Mouse (Mus musculus): ENCODE measurements at regions not wholly inside any gene's neighbourhood (a gene's known extent, or its start where the extent isn't known, plus 50 kb on each side); places are given as distances from the start of the nearest gene placed in this dataset.

GRCm38 (mm10) chr16:76498233-76498632 is 124.6 kb upstream of the Nrip1 start:
- H3K4me3 ChIP-seq (replicated peaks; ENCODE audit: low read depth, low read length) = no peak overlapping the region
- DNase-seq (ENCODE audit: low spot score) (no peak), ATAC-seq (replicated peaks; ENCODE audit: low FRiP score, low read depth) (no peak)
- H3K36me3 ChIP-seq (ENCODE audit: insufficient read depth, low read length) = no peaks in the 10 kb centered on the region
- 68% methylated on average over 2 of the region's 2 CpGs for WGBS
- no peaks in the 10 kb centered on the region for H3K4me1 ChIP-seq (replicated peaks; ENCODE audit: insufficient read depth, low read length)
- no peaks in the 10 kb centered on the region for H3K27me3 ChIP-seq (ENCODE audit: insufficient read depth, low read length)
- H3K9ac ChIP-seq (ENCODE audit: low read depth, low read length) = no peak overlapping the region
- no peak overlapping the region for H3K27ac ChIP-seq
- H3K9me3 ChIP-seq (replicated peaks; ENCODE audit: low read length) = no peaks in the 10 kb centered on the region
- no peak for TF ChIP-seq CTCF (IDR thresholded peaks at IDR 0.05; ENCODE audit: low read depth)
- H3K4me2 ChIP-seq (ENCODE audit: low read length) = no peak overlapping the region

DNA sequence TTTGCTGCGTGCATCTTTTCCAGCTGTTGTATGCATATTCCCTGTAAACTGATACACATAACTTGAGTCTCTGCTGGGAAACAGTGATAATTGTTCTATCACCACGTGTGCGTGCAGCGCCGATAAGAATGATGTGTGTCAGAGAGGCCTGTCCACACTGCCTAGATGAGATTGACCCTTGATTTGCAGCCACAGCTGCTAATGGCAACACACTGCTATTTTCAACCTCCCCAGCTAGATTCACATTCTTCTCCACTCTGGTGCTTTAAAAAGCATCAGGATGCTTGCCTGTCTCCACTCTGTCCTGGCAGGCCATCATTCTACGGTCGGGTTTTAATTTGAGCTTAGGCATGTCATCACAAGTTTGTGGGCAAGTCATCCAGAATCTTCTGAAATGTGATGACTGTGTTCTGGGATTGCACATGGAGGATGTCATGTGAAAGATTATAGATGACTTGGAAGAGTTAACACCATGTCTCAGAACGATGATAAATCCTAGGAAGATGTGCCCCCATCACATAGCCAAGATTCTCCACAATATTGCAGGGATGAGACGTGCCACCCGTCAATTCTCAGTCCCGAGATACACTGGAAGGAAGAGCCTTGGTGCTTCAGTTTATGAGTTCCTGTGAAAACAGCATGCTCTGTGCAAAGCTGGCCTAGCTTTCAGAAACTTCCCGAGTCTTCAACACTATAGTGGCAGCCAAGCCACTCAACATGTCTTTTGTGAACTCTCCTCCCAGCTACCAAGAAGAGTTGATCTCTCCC is 123.6 kb upstream of the Nrip1 start:
- no peaks in the 10 kb centered on the region for H3K36me3 ChIP-seq (ENCODE audit: insufficient read depth, low read length)
- H3K27ac ChIP-seq = no peak overlapping the region
- no peak for TF ChIP-seq CTCF (IDR thresholded peaks at IDR 0.05; ENCODE audit: low read depth)
- H3K4me2 ChIP-seq (ENCODE audit: low read length) = no peak overlapping the region
- no peaks in the 10 kb centered on the region for H3K9me3 ChIP-seq (replicated peaks; ENCODE audit: low read length)
- ATAC-seq (replicated peaks; ENCODE audit: low FRiP score, low read depth) (no peak), DNase-seq (ENCODE audit: low spot score) (no peak)
- no peaks in the 10 kb centered on the region for H3K4me1 ChIP-seq (replicated peaks; ENCODE audit: insufficient read depth, low read length)
- 90% methylated on average over 12 of the region's 12 CpGs for WGBS
- no peak overlapping the region for H3K4me3 ChIP-seq (replicated peaks; ENCODE audit: low read depth, low read length)
- H3K9ac ChIP-seq (ENCODE audit: low read depth, low read length) = no peak overlapping the region
- H3K27me3 ChIP-seq (ENCODE audit: insufficient read depth, low read length) = no peaks in the 10 kb centered on the region

- Histone ChIP-seq H3K36me3 (ENCODE audit: insufficient read depth, low read length) (no peaks in the 10 kb centered on the region), H3K9ac (ENCODE audit: low read depth, low read length) (no peak overlapping the region), H3K4me2 (ENCODE audit: low read length) (no peak overlapping the region), H3K27me3 (ENCODE audit: insufficient read depth, low read length) (no peaks in the 10 kb centered on the region), H3K9me3 (replicated peaks; ENCODE audit: low read length) (no peaks in the 10 kb centered on the region), H3K4me1 (replicated peaks; ENCODE audit: insufficient read depth, low read length) (no peaks in the 10 kb centered on the region), H3K4me3 (replicated peaks; ENCODE audit: low read depth, low read length) (no peak overlapping the region), H3K27ac (no peak overlapping the region)
- no peak for TF ChIP-seq CTCF (IDR thresholded peaks at IDR 0.05; ENCODE audit: low read depth)
- ATAC-seq (replicated peaks; ENCODE audit: low FRiP score, low read depth) (no peak), DNase-seq (ENCODE audit: low spot score) (no peak)
- WGBS = 86% methylated on average over 5 of the region's 5 CpGs
Measured at GRCm38 (mm10) chr16:76483419-76483818, 109.8 kb upstream of the Nrip1 start.

GRCm38 (mm10) chr16:76481966-76482365 is 108.3 kb upstream of the Nrip1 start:
- TF ChIP-seq CTCF (IDR thresholded peaks at IDR 0.05; ENCODE audit: low read depth) = no peak
- no peaks in the 10 kb centered on the region for H3K9me3 ChIP-seq (replicated peaks; ENCODE audit: low read length)
- H3K4me3 ChIP-seq (replicated peaks; ENCODE audit: low read depth, low read length) = no peak overlapping the region
- no peaks in the 10 kb centered on the region for H3K4me1 ChIP-seq (replicated peaks; ENCODE audit: insufficient read depth, low read length)
- H3K27ac ChIP-seq = no peak overlapping the region
- no peaks in the 10 kb centered on the region for H3K36me3 ChIP-seq (ENCODE audit: insufficient read depth, low read length)
- no peak overlapping the region for H3K9ac ChIP-seq (ENCODE audit: low read depth, low read length)
- WGBS = 81% methylated on average over 4 of the region's 4 CpGs
- ATAC-seq (replicated peaks; ENCODE audit: low FRiP score, low read depth) (no peak), DNase-seq (ENCODE audit: low spot score) (no peak)
- H3K27me3 ChIP-seq (ENCODE audit: insufficient read depth, low read length) = no peaks in the 10 kb centered on the region
- H3K4me2 ChIP-seq (ENCODE audit: low read length) = no peak overlapping the region

DNA sequence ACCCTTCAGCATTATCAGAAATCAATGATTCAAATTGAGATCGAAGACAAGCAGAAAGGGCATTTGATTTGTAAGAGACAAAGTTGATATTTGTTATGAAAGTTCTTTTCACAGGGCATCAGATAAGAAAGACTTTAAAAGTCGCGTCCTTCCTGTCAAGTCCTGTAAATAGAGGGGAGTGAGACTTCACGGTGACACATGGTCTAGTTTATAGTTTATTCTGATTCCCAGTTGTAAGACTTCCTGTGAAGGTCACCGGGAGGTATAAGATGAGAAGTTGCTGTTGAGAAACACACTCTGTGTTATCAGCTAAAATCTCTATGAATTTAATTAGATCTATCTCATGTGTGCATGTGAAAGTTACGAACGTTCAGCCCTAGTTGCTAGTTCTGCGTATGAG is 103.8 kb upstream of the Nrip1 start:
- Histone ChIP-seq H3K9me3 (replicated peaks; ENCODE audit: low read length) (no peaks in the 10 kb centered on the region), H3K9ac (ENCODE audit: low read depth, low read length) (no peak overlapping the region), H3K27ac (no peak overlapping the region), H3K36me3 (ENCODE audit: insufficient read depth, low read length) (no peaks in the 10 kb centered on the region), H3K4me2 (ENCODE audit: low read length) (no peak overlapping the region), H3K4me3 (replicated peaks; ENCODE audit: low read depth, low read length) (no peak overlapping the region), H3K4me1 (replicated peaks; ENCODE audit: insufficient read depth, low read length) (no peaks in the 10 kb centered on the region), H3K27me3 (ENCODE audit: insufficient read depth, low read length) (no peaks in the 10 kb centered on the region)
- no peak for TF ChIP-seq CTCF (IDR thresholded peaks at IDR 0.05; ENCODE audit: low read depth)
- ATAC-seq (replicated peaks; ENCODE audit: low FRiP score, low read depth) (no peak), DNase-seq (ENCODE audit: low spot score) (no peak)
- WGBS = 52% methylated on average over 8 of the region's 8 CpGs

DNA sequence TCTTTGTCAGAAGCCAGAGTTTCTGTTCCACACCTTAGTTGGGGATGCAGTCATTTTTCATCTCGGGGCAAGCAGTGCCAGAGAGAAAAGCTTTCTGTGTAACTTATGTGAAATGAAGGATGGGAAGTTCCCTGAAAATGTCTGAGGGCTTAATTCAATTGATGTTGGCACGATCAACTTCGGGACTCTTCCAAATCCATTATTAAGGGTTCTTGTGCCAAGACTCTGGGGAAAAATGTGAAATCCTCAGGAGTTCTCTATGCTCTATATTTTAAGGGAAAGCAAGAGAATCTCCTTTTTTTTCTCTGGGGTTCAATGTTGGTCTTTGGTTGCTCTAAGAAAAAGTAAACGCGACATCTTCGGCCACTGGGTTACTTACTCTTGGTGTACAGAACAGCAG is 100.9 kb upstream of the Nrip1 start:
- Histone ChIP-seq H3K9ac (ENCODE audit: low read depth, low read length) (no peak overlapping the region), H3K4me1 (replicated peaks; ENCODE audit: insufficient read depth, low read length) (no peaks in the 10 kb centered on the region), H3K4me2 (ENCODE audit: low read length) (no peak overlapping the region), H3K27ac (no peak overlapping the region), H3K27me3 (ENCODE audit: insufficient read depth, low read length) (no peaks in the 10 kb centered on the region), H3K36me3 (ENCODE audit: insufficient read depth, low read length) (no peaks in the 10 kb centered on the region), H3K4me3 (replicated peaks; ENCODE audit: low read depth, low read length) (no peak overlapping the region), H3K9me3 (replicated peaks; ENCODE audit: low read length) (no peaks in the 10 kb centered on the region)
- 90% methylated on average over 6 of the region's 6 CpGs for WGBS
- no peak for ATAC-seq (replicated peaks; ENCODE audit: low FRiP score, low read depth)
- no peak for TF ChIP-seq CTCF (IDR thresholded peaks at IDR 0.05; ENCODE audit: low read depth)
- no peak for DNase-seq (ENCODE audit: low spot score)

GRCm38 (mm10) chr16:76472386-76472785 is 98.8 kb upstream of the Nrip1 start:
- ATAC-seq (replicated peaks; ENCODE audit: low FRiP score, low read depth) (no peak), DNase-seq (ENCODE audit: low spot score) (no peak)
- Histone ChIP-seq H3K27me3 (ENCODE audit: insufficient read depth, low read length) (no peaks in the 10 kb centered on the region), H3K9me3 (replicated peaks; ENCODE audit: low read length) (no peaks in the 10 kb centered on the region), H3K36me3 (ENCODE audit: insufficient read depth, low read length) (no peaks in the 10 kb centered on the region), H3K4me1 (replicated peaks; ENCODE audit: insufficient read depth, low read length) (no peaks in the 10 kb centered on the region), H3K27ac (no peak overlapping the region), H3K4me3 (replicated peaks; ENCODE audit: low read depth, low read length) (no peak overlapping the region), H3K4me2 (ENCODE audit: low read length) (no peak overlapping the region), H3K9ac (ENCODE audit: low read depth, low read length) (no peak overlapping the region)
- WGBS = 78% methylated on average over 3 of the region's 3 CpGs
- TF ChIP-seq CTCF (IDR thresholded peaks at IDR 0.05; ENCODE audit: low read depth) = no peak

All from kidney, postnatal 0 days (tissue).